Mouse (Mus musculus): ENCODE measurements around the gene Aldh9a1. TPM values are rescaled to one million over a fixed set of nuclear protein-coding genes. Genes with fewer than 3 reads are reported as not detected.

Gene Aldh9a1
- 10 to 100 TPM; 50.3 to 57.0 TPM for total RNA-seq (2023)

DNA sequence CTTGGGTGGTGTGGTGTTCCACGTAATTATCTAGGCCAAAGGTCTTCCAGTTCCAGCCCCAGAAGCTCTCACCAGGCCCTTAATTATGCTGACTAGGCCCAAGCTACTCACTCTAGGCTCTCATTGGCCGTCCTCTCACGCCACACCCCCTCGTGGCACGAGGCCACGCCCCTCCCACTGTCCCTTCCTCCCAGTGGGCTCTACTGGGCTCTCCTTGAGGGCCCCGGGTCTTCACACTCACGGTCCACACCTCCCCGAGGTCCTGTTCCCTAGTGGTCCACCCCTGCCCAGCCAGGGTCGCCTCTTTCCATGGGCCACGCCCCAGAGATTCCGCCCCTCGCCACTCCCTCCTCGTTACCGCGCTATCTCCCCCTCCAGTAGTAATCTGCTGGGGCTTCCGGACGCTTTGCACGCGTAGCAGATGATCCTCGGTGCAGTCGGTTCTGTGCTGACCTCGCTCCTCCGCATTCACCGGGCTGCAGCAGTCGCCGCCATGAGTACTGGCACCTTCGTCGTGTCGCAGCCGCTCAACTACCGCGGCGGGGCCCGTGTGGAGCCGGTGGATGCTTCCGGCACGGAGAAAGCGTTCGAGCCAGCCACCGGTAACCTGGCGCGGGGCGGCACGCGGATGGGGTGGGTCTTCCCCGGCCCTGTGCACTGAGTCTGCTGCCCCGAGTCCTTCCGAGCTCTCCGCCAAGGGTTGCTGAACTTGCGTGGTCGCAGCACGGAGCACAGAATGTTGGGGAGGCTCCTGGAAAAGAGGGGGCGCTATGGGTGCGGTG, at the start of gene Aldh9a1:
Gene Aldh9a1, plus strand, starts transcription at position 177 of the 782 bp plus-strand sequence.

DNA sequence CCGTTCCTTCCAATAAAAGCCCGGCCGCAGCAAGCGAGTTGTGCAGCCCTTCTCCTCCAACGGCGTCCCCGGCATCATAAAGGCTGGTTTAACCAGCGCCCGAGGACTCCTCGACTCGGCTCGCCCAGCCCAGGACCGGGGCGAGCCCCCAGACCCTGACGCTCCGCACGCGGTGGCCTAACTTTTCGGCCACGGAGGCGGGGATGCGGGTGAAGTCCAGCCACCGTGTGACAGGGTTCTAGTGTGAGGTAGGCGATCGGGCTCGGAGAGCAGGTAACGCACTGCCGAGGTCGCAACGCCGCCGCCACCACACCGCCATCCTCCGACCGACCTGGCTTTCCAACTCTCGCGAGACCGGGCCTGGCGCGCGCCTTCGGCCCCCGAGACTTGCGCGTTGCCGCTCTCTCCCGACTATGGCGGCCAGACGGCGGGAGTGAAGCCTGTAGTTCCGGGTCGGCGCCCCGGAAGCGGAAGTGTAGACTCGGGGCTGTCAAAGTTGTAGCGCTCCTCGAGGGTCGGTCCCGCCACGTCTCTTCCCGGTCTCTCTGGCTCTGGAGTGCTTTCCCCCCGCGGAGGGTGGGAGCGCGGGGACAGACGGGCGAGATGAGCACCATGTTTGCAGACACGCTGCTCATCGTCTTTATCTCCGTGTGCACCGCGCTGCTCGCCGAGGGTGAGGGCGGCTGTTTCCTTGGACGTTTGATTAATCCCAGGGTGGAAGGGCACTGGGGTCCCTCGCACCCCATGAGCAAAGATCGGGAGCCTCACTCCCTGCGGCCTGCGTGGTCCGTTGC, 41.3 kb upstream of the Aldh9a1 start, which contains the start of gene Tmco1:
Gene Tmco1, plus strand, starts transcription at position 118 of the 794 bp plus-strand sequence.

DNA sequence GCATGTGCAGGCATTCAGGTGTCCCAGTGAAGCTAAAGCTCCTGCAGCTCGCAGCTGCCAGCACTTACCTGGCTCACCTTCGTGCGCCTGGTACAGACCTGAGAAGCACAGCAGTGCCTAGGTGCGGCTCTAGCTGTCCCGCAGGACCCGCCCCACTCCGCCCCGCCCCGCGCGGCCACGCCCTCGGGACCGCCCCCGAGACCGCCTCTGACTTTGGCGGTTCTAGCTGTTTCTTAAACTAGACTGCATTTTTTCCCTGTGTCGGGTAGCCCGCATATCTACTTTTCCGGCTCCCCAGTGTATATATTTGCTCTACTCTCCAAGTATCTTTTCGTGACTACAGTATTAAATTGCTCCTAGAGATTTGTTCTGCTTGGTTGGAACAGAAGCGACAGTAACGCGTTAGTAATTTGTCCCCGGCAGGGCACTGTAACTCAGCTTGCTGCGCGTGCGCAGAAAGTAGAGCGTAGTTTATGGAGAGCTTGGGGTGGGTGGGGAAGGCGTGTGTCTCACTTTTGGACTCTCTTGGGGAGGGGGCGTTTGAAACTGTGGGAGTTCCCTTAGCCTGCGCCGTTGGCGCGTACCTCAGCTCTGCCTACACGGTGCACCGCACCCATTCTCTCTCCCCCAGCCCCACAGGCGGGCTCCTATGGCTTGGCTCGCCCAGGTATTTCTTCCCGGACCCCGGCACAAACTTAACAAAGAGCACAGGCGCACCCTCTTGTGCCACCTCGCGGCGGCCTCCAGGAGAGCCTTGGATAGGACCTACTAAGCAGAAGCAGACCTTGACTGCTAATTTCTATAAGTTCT, 44.1 kb downstream of the Aldh9a1 start, which contains the start of gene Mgst3:
Gene Mgst3, minus strand, starts transcription at position 159 of the 810 bp plus-strand sequence.

Other genes with a start within 250 kb of the Aldh9a1 start
- 10 to 100 TPM; 14.4 to 17.3 TPM for gene Uck2, start 64.7 kb upstream of the Aldh9a1 start, total RNA-seq (2023)
- gene Tmco1, start 41.6 kb upstream of the Aldh9a1 start, total RNA-seq (2023) = 10 to 100 TPM; 54.9 to 58.6 TPM
- gene Mgst3, start 43.9 kb downstream of the Aldh9a1 start, total RNA-seq (2023) = 1 to 10 TPM; 4.2 to 5.2 TPM
- not detected for gene Lrrc52, start 116.8 kb downstream of the Aldh9a1 start, total RNA-seq (2023)
- gene Rxrg, start 248.4 kb downstream of the Aldh9a1 start, total RNA-seq (2023) = not detected

Measured in monocyte, adult 59 days (primary cell).